Mouse (Mus musculus) heart, adult 2 months (tissue): ENCODE measurements around the gene Tgm2.

Experiments used
- CTCF ChIP-seq: fragments of 200-600 bp; IDR thresholded peaks from 2 replicates; pipeline ENCODE4 v1.8.1; 2022; ENCODE audit warnings: antibody characterized with exemption, mild to moderate bottlenecking, moderate library complexity
- EP300 ChIP-seq: fragments of 200-500 bp; IDR thresholded peaks from 2 replicates; pipeline ENCODE4 v1.6.1; 2011; ENCODE audit warnings: low read depth, low read length, control low read depth; ENCODE audit not compliant: insufficient read depth
- POLR2A ChIP-seq: fragments of 200-500 bp; IDR thresholded peaks from 2 replicates; pipeline ENCODE4 v1.6.1; 2011; ENCODE audit warnings: mild to moderate bottlenecking, low read depth, low read length, control low read depth; ENCODE audit not compliant: insufficient read depth

DNA sequence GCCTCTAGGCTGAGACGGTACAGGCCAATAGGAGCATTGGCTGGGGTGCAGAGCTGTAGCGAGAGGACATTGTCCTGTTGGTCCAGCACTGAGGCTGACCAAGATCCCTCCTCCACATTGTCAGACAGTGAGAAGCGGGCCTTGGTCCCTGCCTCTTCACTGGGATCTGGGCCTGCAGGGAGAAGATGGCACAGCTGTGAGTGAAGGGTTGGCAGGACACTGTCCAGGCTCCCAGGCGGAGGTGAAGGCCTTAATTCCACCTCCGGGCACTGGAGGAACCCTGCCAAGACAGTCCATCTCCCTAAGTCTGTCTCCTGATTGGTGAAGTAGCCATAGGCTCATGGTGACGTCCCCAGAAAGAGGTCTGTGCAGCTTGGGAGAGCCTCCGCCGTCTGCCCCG, 7.5 kb downstream of the Tgm2 start:
- no peak for TF ChIP-seq EP300
- TF ChIP-seq CTCF = no peak
- TF ChIP-seq POLR2A = no peak
